Mouse (Mus musculus) layer of hippocampus, adult 6 months (tissue): ENCODE measurements around the gene Olfr1044. TPM values are rescaled to one million over a fixed set of nuclear protein-coding genes. Genes with fewer than 3 reads are reported as not detected.

Experiments
- long read RNA-seq, 2 experiments: library from polyadenylated mRNA; unstranded; transcript quantifications; one replicate each; pipeline ENCODE4 v2.0.0; 2019 to 2020
- polyA plus RNA-seq: library from polyadenylated mRNA; unstranded; fragments of <200 nt; fragmentation: Nextera tagmentation; gene quantifications from 2 replicates; pipeline ENCODE4 v1.2.3, GENCODE M21; 2021

Olfr1044 gene
- not detected in 2 replicates for polyA plus RNA-seq
- long read RNA-seq, experiment 1: 0 reads
- long read RNA-seq, experiment 2: 0 reads

GRCm38 (mm10) chr2:86177720-86178119 lies at the start of gene Olfr1044:
TSS of gene Olfr1044 (minus strand) at chr2:86177820.

GRCm38 (mm10) chr2:86219214-86219613 lies 41.6 kb upstream of the Olfr1044 start, which contains the start of gene Olfr1046:
TSS of gene Olfr1046 (minus strand) at chr2:86219314.

DNA sequence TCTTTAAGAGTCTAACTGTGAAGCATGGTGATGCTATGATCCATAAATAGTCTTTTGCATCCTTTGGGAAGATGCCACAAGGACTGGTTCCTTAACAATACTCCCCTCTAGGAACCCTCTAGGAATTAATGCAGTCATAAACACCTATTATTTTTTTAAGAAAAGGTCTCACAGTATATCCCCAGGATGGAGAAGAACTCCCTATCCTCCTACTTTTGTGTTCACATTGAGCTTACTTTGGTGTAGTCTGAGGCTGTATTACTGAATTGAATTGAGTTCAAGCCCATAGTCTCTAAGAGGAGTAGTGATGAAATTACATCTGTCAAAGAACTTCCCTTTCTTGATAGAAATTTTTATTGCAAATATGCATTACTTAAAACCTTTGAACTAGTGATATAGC lies 25.3 kb upstream of the Olfr1044 start, which contains the start of gene Olfr1045:
Olfr1045 (minus strand) TSS at position 101 of the 400 bp plus-strand sequence.

GRCm38 (mm10) chr2:86185583-86185982 lies 8.0 kb upstream of the Olfr1044 start, which contains the start of gene Olfr52:
TSS of gene Olfr52 (minus strand) at chr2:86185683.

GRCm38 (mm10) chr2:86167422-86167821 lies 10.2 kb downstream of the Olfr1044 start, which contains the start of gene Olfr1043:
TSS of gene Olfr1043 (minus strand) at chr2:86167522.

GRCm38 (mm10) chr2:86161738-86162137 lies 15.9 kb downstream of the Olfr1044 start, which contains the start of gene Olfr1042:
TSS of gene Olfr1042 (minus strand) at chr2:86161838.

DNA sequence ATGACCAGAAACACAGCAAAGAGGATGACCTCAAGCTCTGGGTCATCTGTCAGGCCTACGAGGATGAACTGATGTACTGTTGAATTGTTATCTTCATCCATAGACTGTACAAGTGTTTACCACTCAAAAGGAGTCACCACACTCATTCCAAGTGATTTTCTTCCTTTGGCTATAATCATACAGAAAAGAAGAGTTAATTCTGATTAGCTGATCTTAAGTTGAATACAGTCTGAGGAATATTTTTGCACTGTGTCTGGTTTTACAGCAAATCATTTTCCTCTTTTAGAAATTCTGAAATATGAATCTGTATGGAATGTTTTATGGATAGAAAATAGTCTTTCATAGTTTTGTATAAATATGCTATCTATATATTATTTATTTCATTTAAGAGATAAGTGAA lies 31.0 kb downstream of the Olfr1044 start, which contains the start of gene Olfr1040:
Olfr1040 (minus strand) TSS at position 101 of the 400 bp plus-strand sequence.

GRCm38 (mm10) chr2:86135828-86136227 lies 41.8 kb downstream of the Olfr1044 start, which contains the start of gene Olfr1039:
TSS of gene Olfr1039 (minus strand) at chr2:86135928.

Other genes starting within 250 kb of the Olfr1044 start
- not detected in 2 replicates for gene Olfr1028, start 227.4 kb downstream of the Olfr1044 start, polyA plus RNA-seq
- gene Olfr1029, start 203.9 kb downstream of the Olfr1044 start, polyA plus RNA-seq: not detected in 2 replicates
- gene Olfr1030, start 198.5 kb downstream of the Olfr1044 start, polyA plus RNA-seq: not detected in 2 replicates
- not detected in 2 replicates for gene Olfr1031, start 187.5 kb downstream of the Olfr1044 start, polyA plus RNA-seq
- gene Olfr1032, start 172.3 kb downstream of the Olfr1044 start, polyA plus RNA-seq: not detected in 2 replicates
- gene Olfr1033, start 157.2 kb downstream of the Olfr1044 start, polyA plus RNA-seq: not detected in 2 replicates
- not detected in 2 replicates for gene Olfr1034, start 132.0 kb downstream of the Olfr1044 start, polyA plus RNA-seq
- not detected in 2 replicates for gene Olfr1036, start 103.8 kb downstream of the Olfr1044 start, polyA plus RNA-seq
- not detected in 2 replicates for gene Olfr1037, start 90.4 kb downstream of the Olfr1044 start, polyA plus RNA-seq
- gene Olfr1039, start 41.9 kb downstream of the Olfr1044 start, polyA plus RNA-seq: not detected in 2 replicates
- gene Olfr1040, start 31.1 kb downstream of the Olfr1044 start, polyA plus RNA-seq: not detected in 2 replicates
- gene Olfr1042, start 16.0 kb downstream of the Olfr1044 start, polyA plus RNA-seq: not detected in 2 replicates
- gene Olfr1043, start 10.3 kb downstream of the Olfr1044 start, polyA plus RNA-seq: not detected in 2 replicates
- gene Olfr52, start 7.9 kb upstream of the Olfr1044 start, polyA plus RNA-seq: not detected in 2 replicates
- not detected in 2 replicates for gene Olfr1045, start 25.2 kb upstream of the Olfr1044 start, polyA plus RNA-seq
- gene Olfr1046, start 41.5 kb upstream of the Olfr1044 start, polyA plus RNA-seq: not detected in 2 replicates
- gene Olfr1047, start 53.6 kb upstream of the Olfr1044 start, polyA plus RNA-seq: not detected in 2 replicates
- gene Olfr1048, start 62.5 kb upstream of the Olfr1044 start, polyA plus RNA-seq: not detected in 2 replicates
- gene Olfr1049, start 80.5 kb upstream of the Olfr1044 start, polyA plus RNA-seq: not detected in 2 replicates
- not detected in 2 replicates for gene Olfr1051, start 101.3 kb upstream of the Olfr1044 start, polyA plus RNA-seq
- gene Olfr1052, start 114.6 kb upstream of the Olfr1044 start, polyA plus RNA-seq: not detected in 2 replicates
- not detected in 2 replicates for gene Olfr1053, start 137.5 kb upstream of the Olfr1044 start, polyA plus RNA-seq
- gene Olfr1054, start 157.6 kb upstream of the Olfr1044 start, polyA plus RNA-seq: not detected in 2 replicates
- not detected in 2 replicates for gene Olfr1055, start 172.5 kb upstream of the Olfr1044 start, polyA plus RNA-seq
- not detected in 2 replicates for gene Olfr1056, start 184.6 kb upstream of the Olfr1044 start, polyA plus RNA-seq
- gene Olfr1057, start 200.6 kb upstream of the Olfr1044 start, polyA plus RNA-seq: not detected in 2 replicates
- gene Olfr1058, start 210.7 kb upstream of the Olfr1044 start, polyA plus RNA-seq: not detected in 2 replicates
- gene Olfr1061, start 236.2 kb upstream of the Olfr1044 start, polyA plus RNA-seq: not detected in 2 replicates
- gene Olfr1062, start 248.9 kb upstream of the Olfr1044 start, polyA plus RNA-seq: not detected in 2 replicates